Mouse (Mus musculus) forebrain, embryonic 16.5 days (tissue): ENCODE results near the gene Gtf2a1l. TPM values are rescaled to one million over a fixed set of nuclear protein-coding genes. Genes with fewer than 3 reads are reported as not detected.

Source experiments
- ATAC-seq: fragments of 200-750 bp; cut with Nextera tagmentation; 2 replicates; pipeline ENCODE4 v1.8.0; 2017; ENCODE audit warnings: mild to moderate bottlenecking, moderate library complexity
- H3K27ac ChIP-seq: fragments of 300-500 bp; sonication (generic); 2 replicates; pipeline ENCODE4 v1.5.1; 2014; ENCODE audit warnings: low read length, control low read depth
- H3K27me3 ChIP-seq: fragments of 300-500 bp; sonication (generic); replicated peaks from 2 replicates; pipeline ENCODE4 v1.6.1; 2014; ENCODE audit warnings: low read length; ENCODE audit not compliant: control insufficient read depth, insufficient read depth
- H3K36me3 ChIP-seq: fragments of 300-500 bp; sonication (generic); 2 replicates; pipeline ENCODE4 v1.6.1; 2014; ENCODE audit not compliant: control insufficient read depth, insufficient read depth
- H3K4me1 ChIP-seq: fragments of 300-500 bp; sonication (generic); replicated peaks from 2 replicates; pipeline ENCODE4 v1.6.1; 2014; ENCODE audit warnings: low read length; ENCODE audit not compliant: control insufficient read depth, insufficient read depth
- H3K4me2 ChIP-seq: fragments of 300-500 bp; sonication (generic); 2 replicates; pipeline ENCODE4 v1.6.1; 2014; ENCODE audit warnings: mild to moderate bottlenecking, low read length, control low read depth
- H3K4me3 ChIP-seq: fragments of 300-500 bp; sonication (generic); replicated peaks from 2 replicates; pipeline ENCODE4 v1.5.1; 2014; ENCODE audit warnings: mild to moderate bottlenecking, low read length, control low read depth
- H3K9ac ChIP-seq: fragments of 300-500 bp; sonication (generic); replicated peaks from 2 replicates; pipeline ENCODE4 v1.6.1; 2014; ENCODE audit warnings: low read depth, low read length, control low read depth
- H3K9me3 ChIP-seq: fragments of 300-500 bp; sonication (generic); 2 replicates; pipeline ENCODE4 v1.6.1; 2016; ENCODE audit warnings: low read length; ENCODE audit not compliant: control insufficient read depth
- WGBS: fragments of 180-500 bp; shearing (Covaris S2); extraction: QIAGEN DNeasy Blood & Tissue Kit; methylation state at CpG from one replicate; pipeline ENCODE4 v1.1.7; 2014; 5-methylcytosine and 5-hydroxymethylcytosine counted together
- polyA plus RNA-seq: library from polyadenylated mRNA; unstranded; fragments of >200 nt; fragmentation: Nextera tagmentation; extraction: Ambion mirVana; gene quantifications from 2 replicates; pipeline ENCODE4 v1.2.1, GENCODE M21; 2015

Gene Gtf2a1l
- polyA plus RNA-seq, 1 experiment from 2014 or later = 0.22 TPM

GRCm38 (mm10) chr17:88644876-88645275 is 23.6 kb upstream of the Gtf2a1l start:
- H3K36me3 ChIP-seq = no peaks in the 10 kb centered on the region
- no peak overlapping the region for H3K27ac ChIP-seq
- H3K4me2 ChIP-seq = no peak overlapping the region
- no peak overlapping the region for H3K4me3 ChIP-seq
- no peaks in the 10 kb centered on the region for H3K27me3 ChIP-seq
- 92% methylated on average over 7 of the region's 7 CpGs for WGBS
- H3K4me1 ChIP-seq = no peaks in the 10 kb centered on the region
- no peak for ATAC-seq
- no peak overlapping the region for H3K9ac ChIP-seq
- H3K9me3 ChIP-seq = no peaks in the 10 kb centered on the region

GRCm38 (mm10) chr17:88645299-88645698 is 23.2 kb upstream of the Gtf2a1l start:
- WGBS = 94% methylated on average over 11 of the region's 11 CpGs
- ATAC-seq = no peak
- H3K36me3 ChIP-seq = no peaks in the 10 kb centered on the region
- no peak overlapping the region for H3K4me2 ChIP-seq
- no peak overlapping the region for H3K4me3 ChIP-seq
- no peaks in the 10 kb centered on the region for H3K27me3 ChIP-seq
- no peaks in the 10 kb centered on the region for H3K9me3 ChIP-seq
- no peaks in the 10 kb centered on the region for H3K4me1 ChIP-seq
- H3K9ac ChIP-seq = no peak overlapping the region
- H3K27ac ChIP-seq = no peak overlapping the region

GRCm38 (mm10) chr17:88647149-88647548 is 21.3 kb upstream of the Gtf2a1l start:
- WGBS = 97% methylated on average over 3 of the region's 3 CpGs
- no peaks in the 10 kb centered on the region for H3K27me3 ChIP-seq
- H3K4me2 ChIP-seq = no peak overlapping the region
- no peak overlapping the region for H3K27ac ChIP-seq
- no peak overlapping the region for H3K4me3 ChIP-seq
- no peaks in the 10 kb centered on the region for H3K4me1 ChIP-seq
- no peaks in the 10 kb centered on the region for H3K9me3 ChIP-seq
- ATAC-seq = no peak
- H3K9ac ChIP-seq = no peak overlapping the region
- no peaks in the 10 kb centered on the region for H3K36me3 ChIP-seq

- no peak overlapping the region for H3K4me3 ChIP-seq
- no peaks in the 10 kb centered on the region for H3K27me3 ChIP-seq
- 6% methylated on average over 9 of the region's 9 CpGs for WGBS
- peaks cover 6% of the 10 kb centered on the region for H3K4me1 ChIP-seq
- H3K9ac ChIP-seq = no peak overlapping the region
- H3K9me3 ChIP-seq = no peaks in the 10 kb centered on the region
- H3K27ac ChIP-seq = no peak overlapping the region
- no peak overlapping the region for H3K4me2 ChIP-seq
- no peaks in the 10 kb centered on the region for H3K36me3 ChIP-seq
- ATAC-seq = peak; percentile 71
Measured at GRCm38 (mm10) chr17:88652010-88652409, 16.4 kb upstream of the Gtf2a1l start.

GRCm38 (mm10) chr17:88652702-88653374 is 15.6 kb upstream of the Gtf2a1l start:
- peak overlapping the region; percentile 2; the same call in 1 of the 2 replicates for H3K4me3 ChIP-seq

GRCm38 (mm10) chr17:88653375-88653769 is 15.1 kb upstream of the Gtf2a1l start:
- 85% methylated on average over 4 of the region's 4 CpGs for WGBS

More at GRCm38 (mm10) chr17:88652702-88653374, 15.6 kb upstream of the Gtf2a1l start:
- Histone ChIP-seq H3K9ac (0 out of 2 replicates have a peak overlapping the region, but pooled peaks have one; percentile 9), H3K4me2 (peak overlapping the region; percentile 35), H3K36me3 (no peaks in the 10 kb centered on the region), H3K27me3 (no peaks in the 10 kb centered on the region), H3K4me1 (peaks cover 6% of the 10 kb centered on the region), H3K9me3 (no peaks in the 10 kb centered on the region), H3K27ac (no peak overlapping the region)
- ATAC-seq = peak; percentile 82
- 17% methylated on average over 21 of the region's 21 CpGs for WGBS

DNA sequence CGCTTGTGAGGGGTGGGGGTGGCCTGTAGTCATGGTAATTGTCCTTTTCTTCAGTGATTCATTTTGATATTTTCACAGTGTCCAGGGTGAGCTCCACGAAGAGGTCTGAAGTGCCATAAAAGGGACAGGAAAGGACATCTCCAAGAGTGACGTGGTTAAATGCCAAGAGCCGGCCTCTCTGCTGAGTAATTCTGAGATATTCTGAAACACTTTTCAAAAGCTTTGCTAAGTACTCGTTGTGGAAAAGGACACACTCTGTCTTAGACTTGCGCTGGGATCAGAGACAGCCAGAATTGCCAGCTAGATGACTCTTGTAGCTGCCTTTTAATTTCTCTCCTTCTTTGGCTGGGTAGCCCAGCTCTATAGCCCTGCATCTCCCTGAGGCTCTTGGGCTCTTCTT is 9.9 kb upstream of the Gtf2a1l start:
- Histone ChIP-seq H3K36me3 (no peaks in the 10 kb centered on the region), H3K4me2 (no peak overlapping the region), H3K4me1 (no peaks in the 10 kb centered on the region), H3K9ac (no peak overlapping the region), H3K27me3 (no peaks in the 10 kb centered on the region), H3K27ac (no peak overlapping the region), H3K9me3 (no peaks in the 10 kb centered on the region), H3K4me3 (no peak overlapping the region)
- 71% methylated on average over 6 of the region's 6 CpGs for WGBS
- no peak for ATAC-seq

More at GRCm38 (mm10) chr17:88653375-88653769, 15.1 kb upstream of the Gtf2a1l start:
- peaks cover 6% of the 10 kb centered on the region for H3K4me1 ChIP-seq
- H3K9me3 ChIP-seq = no peaks in the 10 kb centered on the region
- H3K4me3 ChIP-seq = no peak overlapping the region
- H3K27me3 ChIP-seq = no peaks in the 10 kb centered on the region
- H3K4me2 ChIP-seq = no peak overlapping the region; the same call in 1 of the 2 replicates
- H3K9ac ChIP-seq = no peak overlapping the region
- ATAC-seq = no peak
- no peak overlapping the region for H3K27ac ChIP-seq
- H3K36me3 ChIP-seq = no peaks in the 10 kb centered on the region

GRCm38 (mm10) chr17:88666076-88666475 is 2.4 kb upstream of the Gtf2a1l start:
- Histone ChIP-seq H3K27ac (no peak overlapping the region), H3K4me1 (peaks cover 2% of the 10 kb centered on the region; the same call in 1 of the 2 replicates), H3K9me3 (no peaks in the 10 kb centered on the region), H3K27me3 (0 out of 2 replicates have a peak, but pooled peaks cover 4% of the 10 kb centered on the region), H3K4me3 (no peak overlapping the region), H3K36me3 (no peaks in the 10 kb centered on the region), H3K9ac (no peak overlapping the region), H3K4me2 (no peak overlapping the region)
- 33% methylated on average over 2 of the region's 2 CpGs for WGBS
- ATAC-seq = no peak

DNA sequence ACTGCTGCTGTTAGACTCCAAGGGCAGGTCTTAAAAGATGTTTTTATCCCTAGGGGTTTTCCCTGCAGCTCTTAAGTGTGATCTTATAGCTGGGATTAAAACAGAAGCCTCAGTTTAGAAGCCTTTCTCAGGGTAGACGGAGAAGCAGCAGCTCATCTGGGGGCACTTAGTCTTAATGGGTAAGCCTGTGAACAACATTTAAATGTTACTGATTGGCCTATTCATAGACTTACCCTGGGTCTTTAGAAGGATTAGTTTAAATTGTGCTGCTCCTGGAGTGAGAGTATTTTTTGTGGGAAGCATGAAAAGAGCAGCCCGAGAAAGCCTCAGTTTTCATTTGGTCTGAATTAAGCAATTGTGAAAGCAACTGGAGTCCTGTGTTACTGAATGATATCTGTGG is 1.5 kb downstream of the Gtf2a1l start:
- peak; percentile 68 for ATAC-seq
- Histone ChIP-seq H3K4me3 (no peak overlapping the region), H3K9ac (no peak overlapping the region), H3K36me3 (no peaks in the 10 kb centered on the region), H3K4me2 (no peak overlapping the region), H3K9me3 (no peaks in the 10 kb centered on the region), H3K27ac (0 out of 2 replicates have a peak overlapping the region, but pooled peaks have one; percentile 33), H3K4me1 (peaks cover 2% of the 10 kb centered on the region; the same call in 1 of the 2 replicates), H3K27me3 (0 out of 2 replicates have a peak, but pooled peaks cover 4% of the 10 kb centered on the region)
- WGBS = 15% methylated on average over 2 of the region's 2 CpGs
